In genomic region chr3:145647416-145647815, GRCm38 (mm10) we compare ENCODE assay signal across 10 mouse cellular contexts. TPM values are rescaled to one million over a fixed set of nuclear protein-coding genes. Genes with fewer than 3 reads are reported as not detected.
DNase-seq lines count a peak whose midpoint lies in the region; ATAC-seq and TF ChIP-seq lines count a peak whose summit lies in the region.
"Had no signal": no experiment of that assay in that cellular context is flagged by ENCODE, and none has a peak within 500 bp of the region (broad histone marks: within the 10 kb centered on the region; RNA-seq: fewer than 3 reads in every experiment).

No protein-coding gene starts in this region.

- H3K27ac ChIP-seq in intestine, embryonic 15.5 days, result no peak overlapping the region
- H3K27ac ChIP-seq in intestine, embryonic 16.5 days (ENCODE audit: low read length), result no peak overlapping the region
- no peak overlapping the region for H3K27ac ChIP-seq in embryonic facial prominence, embryonic 11.5 days (replicated peaks; ENCODE audit: low read depth, low read length)
- H3K27ac ChIP-seq in intestine, postnatal 0 days (ENCODE audit: low read depth, low read length), result no peak overlapping the region
- H3K27ac ChIP-seq: hindbrain, embryonic 15.5 days had no signal

- WGBS in intestine, embryonic 15.5 days, result 89% methylated on average over 18 of the region's 18 CpGs
- whole genome bisulfite sequencing in intestine, embryonic 16.5 days, result 90% methylated on average over 18 of the region's 18 CpGs
- 86% methylated on average over 18 of the region's 18 CpGs for WGBS in embryonic facial prominence, embryonic 11.5 days
- 93% methylated on average over 18 of the region's 18 CpGs for WGBS in intestine, postnatal 0 days

- H3K9ac ChIP-seq in intestine, embryonic 15.5 days, result no peak overlapping the region
- no peak overlapping the region for H3K9ac ChIP-seq in intestine, embryonic 16.5 days (ENCODE audit: low read depth, low read length)
- no peak overlapping the region for H3K9ac ChIP-seq in embryonic facial prominence, embryonic 11.5 days (replicated peaks; ENCODE audit: low read length)
- no peak overlapping the region for H3K9ac ChIP-seq in intestine, postnatal 0 days (ENCODE audit: low read depth, low read length)
- H3K9ac ChIP-seq: hindbrain, embryonic 15.5 days had no signal

- H3K9me3 ChIP-seq in intestine, embryonic 15.5 days, result no peaks in the 10 kb centered on the region
- H3K9me3 ChIP-seq in intestine, embryonic 16.5 days (ENCODE audit: control insufficient read depth, low read length), result no peaks in the 10 kb centered on the region
- H3K9me3 ChIP-seq in embryonic facial prominence, embryonic 11.5 days (replicated peaks; ENCODE audit: control insufficient read depth, low read length), result no peaks in the 10 kb centered on the region
- no peaks in the 10 kb centered on the region for H3K9me3 ChIP-seq in intestine, postnatal 0 days (ENCODE audit: control insufficient read depth)
- H3K9me3 ChIP-seq: hindbrain, embryonic 15.5 days had no signal

- peaks cover 21% of the 10 kb centered on the region; the same call in 1 of the 2 replicates for H3K4me1 ChIP-seq in intestine, embryonic 15.5 days (replicated peaks)
- peaks cover 6% of the 10 kb centered on the region; the same call in 1 of the 2 replicates for H3K4me1 ChIP-seq in intestine, embryonic 16.5 days (ENCODE audit: control insufficient read depth, insufficient read depth, low read length)
- H3K4me1 ChIP-seq in embryonic facial prominence, embryonic 11.5 days (ENCODE audit: control insufficient read depth, insufficient read depth, low read length), result peaks cover 2% of the 10 kb centered on the region; the same call in 1 of the 2 replicates
- peaks cover 3% of the 10 kb centered on the region; the same call in 1 of the 2 replicates for H3K4me1 ChIP-seq in intestine, postnatal 0 days (replicated peaks; ENCODE audit: control insufficient read depth, insufficient read depth, low read length)

- 0 out of 2 replicates have a peak, but pooled peaks cover 4% of the 10 kb centered on the region for H3K36me3 ChIP-seq in intestine, embryonic 15.5 days
- H3K36me3 ChIP-seq in intestine, embryonic 16.5 days (ENCODE audit: control insufficient read depth, insufficient read depth, low read length), result peaks cover 6% of the 10 kb centered on the region
- H3K36me3 ChIP-seq in C2C12 (ENCODE audit: control insufficient read depth, insufficient read depth), result peaks cover 31% of the 10 kb centered on the region
- H3K36me3 ChIP-seq in embryonic facial prominence, embryonic 11.5 days (replicated peaks; ENCODE audit: control insufficient read depth, insufficient read depth, low read depth, low read length), result no peaks in the 10 kb centered on the region
- H3K36me3 ChIP-seq in intestine, postnatal 0 days (ENCODE audit: control insufficient read depth, insufficient read depth), result peaks cover 8% of the 10 kb centered on the region; the same call in 1 of the 2 replicates
- H3K36me3 ChIP-seq: hindbrain, embryonic 15.5 days had no signal

- peaks cover 25% of the 10 kb centered on the region for H3K79me3 ChIP-seq in C2C12 (ENCODE audit: low read depth)

- H3K79me2 ChIP-seq in C2C12 (ENCODE audit: control insufficient read depth, insufficient read depth), result peaks cover 54% of the 10 kb centered on the region

- no peak overlapping the region for H3K4me3 ChIP-seq in intestine, embryonic 15.5 days (replicated peaks)
- no peak overlapping the region for H3K4me3 ChIP-seq in intestine, embryonic 16.5 days (ENCODE audit: low read length)
- H3K4me3 ChIP-seq in C2C12 (ENCODE audit: insufficient read depth, poor library complexity, severe bottlenecking), result peak overlapping the region; percentile 97
- H3K4me3 ChIP-seq in embryonic facial prominence, embryonic 11.5 days (ENCODE audit: low read depth, low read length), result no peak overlapping the region
- H3K4me3 ChIP-seq in intestine, postnatal 0 days (ENCODE audit: low read depth, low read length), result no peak overlapping the region

- H3K27me3 ChIP-seq in intestine, embryonic 15.5 days (replicated peaks), result no peaks in the 10 kb centered on the region
- H3K27me3 ChIP-seq in intestine, embryonic 16.5 days (replicated peaks; ENCODE audit: control insufficient read depth, insufficient read depth, low read length), result no peaks in the 10 kb centered on the region
- no peaks in the 10 kb centered on the region for H3K27me3 ChIP-seq in C2C12 (ENCODE audit: control insufficient read depth, insufficient read depth, insufficient read length)
- no peaks in the 10 kb centered on the region for H3K27me3 ChIP-seq in embryonic facial prominence, embryonic 11.5 days (ENCODE audit: control insufficient read depth, insufficient read depth, low read length)
- no peaks in the 10 kb centered on the region for H3K27me3 ChIP-seq in intestine, postnatal 0 days (replicated peaks; ENCODE audit: control insufficient read depth, insufficient read depth, low read length)

- DNase-seq in embryonic facial prominence, embryonic 11.5 days (ENCODE audit: low spot score), result no peak
- DNase-seq in cerebellum, adult 18-20 months, result no peak
- DNase-seq in ovary, postnatal 10 days (ENCODE audit: low spot score), result no peak
- DNase-seq in adrenal gland, postnatal 10 days, result no peak

- no peak for TF ChIP-seq CTCF in C2C12 (IDR thresholded peaks at IDR 0.05; ENCODE audit: control insufficient read depth, insufficient read depth, insufficient read length)
- no peak for TF ChIP-seq CTCF in intestine, postnatal 0 days (IDR thresholded peaks at IDR 0.05; ENCODE audit: low read depth)

- no peak for ATAC-seq in intestine, embryonic 15.5 days
- ATAC-seq in intestine, embryonic 16.5 days, result no peak
- ATAC-seq in embryonic facial prominence, embryonic 11.5 days (replicated peaks; ENCODE audit: insufficient number of reproducible peaks, low FRiP score, low TSS enrichment, low read depth), result no peak
- no peak for ATAC-seq in intestine, postnatal 0 days

- H3ac ChIP-seq in C2C12 (ENCODE audit: control insufficient read depth, insufficient read length, low read depth), result peak overlapping the region; percentile 62

- 0 out of 2 replicates have a peak overlapping the region, but pooled peaks have one; percentile 12 for H3K4me2 ChIP-seq in intestine, embryonic 15.5 days (replicated peaks)
- no peak overlapping the region for H3K4me2 ChIP-seq in intestine, embryonic 16.5 days (ENCODE audit: low read depth, low read length)
- H3K4me2 ChIP-seq in embryonic facial prominence, embryonic 11.5 days (ENCODE audit: low read depth, low read length), result 0 out of 2 replicates have a peak overlapping the region, but pooled peaks have one; percentile 10
- H3K4me2 ChIP-seq in intestine, postnatal 0 days (replicated peaks; ENCODE audit: low read depth), result peak overlapping the region; percentile 90; the same call in 1 of the 2 replicates

TF ChIP-seq in C2C12, 6 proteins besides CTCF, POLR2A, EP300 and RAD21:
- TF ChIP-seq FOSL1 (IDR thresholded peaks at IDR 0.05; ENCODE audit: insufficient read depth, low read length, poor library complexity, severe bottlenecking) (no peak), MAX (IDR thresholded peaks at IDR 0.05) (no peak), MYOG (IDR thresholded peaks at IDR 0.05; ENCODE audit: control insufficient read depth, extremely low read depth, insufficient read length) (no peak), CEBPB (IDR thresholded peaks at IDR 0.05; ENCODE audit: low read depth) (no peak), USF1 (IDR thresholded peaks at IDR 0.05; ENCODE audit: low read depth) (no peak), MYOD1 (IDR thresholded peaks at IDR 0.05; ENCODE audit: control insufficient read depth, insufficient read length, low read depth) (no peak)
TF ChIP-seq in C2C12: peak in this region for 0.

RNA-seq across cellular contexts. Expression of gene Ccn1, which starts 2.4 kb away (rescaled TPM):
- 48.0 and 50.4 TPM in 2 replicates for polyA plus RNA-seq in intestine, embryonic 15.5 days (2015; fragmentation: Nextera tagmentation; extraction: Ambion mirVana)
- 50.3 and 55.5 TPM in 2 replicates for polyA plus RNA-seq in intestine, embryonic 16.5 days (2015; fragmentation: Nextera tagmentation; extraction: Ambion mirVana)
- 280 TPM for polyA plus RNA-seq in C2C12 (2012; fragmentation: generic; extraction: Trizol)
- 28.9 and 29.6 TPM in 2 replicates for polyA plus RNA-seq in embryonic facial prominence, embryonic 11.5 days (2014; fragmentation: Nextera tagmentation; extraction: Ambion mirVana)
- polyA plus RNA-seq in intestine, postnatal 0 days (2015; fragmentation: Nextera tagmentation; extraction: Ambion mirVana), result 33.1 and 37.0 TPM in 2 replicates
- 10 to 100 TPM; 18.6 to 47.5 TPM for total RNA-seq in adrenal gland, postnatal 10 days (2021)
- total RNA-seq: MEL had no signal
